Mouse (Mus musculus): Measurements from ENCODE around the gene Trim28. TPM values are rescaled to one million over a fixed set of nuclear protein-coding genes. Genes with fewer than 3 reads are reported as not detected.

Gene Trim28
- polyA plus RNA-seq, 1 experiment from 2014 or later = 57.9 TPM

DNA sequence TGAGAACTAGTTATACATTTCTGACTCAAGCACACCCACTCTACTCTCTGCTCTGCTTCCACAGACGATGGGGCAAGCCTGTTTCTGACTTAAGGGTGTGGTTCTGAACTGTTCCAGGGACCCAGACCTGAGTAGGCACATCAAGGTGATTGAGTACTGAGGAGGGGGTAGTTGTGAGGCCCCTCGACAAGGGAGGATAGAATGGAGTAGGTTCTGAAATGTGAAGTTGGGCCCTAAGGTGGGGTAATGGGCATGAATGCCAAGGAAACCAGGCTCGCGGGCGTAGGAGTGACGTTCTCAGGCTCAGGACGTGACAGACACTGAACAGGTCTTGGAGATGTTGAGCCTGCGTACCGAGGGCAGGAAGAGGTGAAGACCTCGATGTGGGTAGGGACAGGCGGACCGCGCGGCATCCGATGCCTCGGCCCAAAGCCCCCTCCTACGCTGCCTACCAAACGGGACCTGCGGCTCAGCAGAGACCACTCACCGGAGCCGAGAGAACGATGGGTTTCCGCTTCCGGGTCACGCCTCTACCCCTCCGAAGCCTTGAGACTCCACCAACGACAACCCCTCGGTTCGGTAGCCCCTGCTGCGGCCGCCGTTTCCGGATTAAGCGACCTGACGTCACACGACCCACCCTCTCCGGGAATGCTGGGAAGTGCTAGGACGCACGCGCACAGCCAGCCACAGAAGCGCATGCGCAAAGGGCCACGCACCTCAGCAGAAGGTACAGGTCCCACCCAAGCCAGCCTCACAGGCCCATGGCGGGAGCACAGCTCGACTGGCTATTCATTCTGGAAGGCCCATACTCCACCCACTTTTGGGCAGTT lies 35.4 kb downstream of the Trim28 start, which contains the start of gene Chmp2a:
TSS of gene Chmp2a (minus strand) at position 660 of the 830 bp plus-strand sequence.
- H3K36me3 ChIP-seq (ENCODE audit: control insufficient read depth, insufficient read depth) = peaks cover 42% of the 10 kb centered on the region
- WGBS (ENCODE audit: insufficient replicate concordance) = under 1% methylated on average over 45 of the region's 45 CpGs
- peaks cover 35% of the 10 kb centered on the region for H3K4me1 ChIP-seq (ENCODE audit: control insufficient read depth, low read depth, low read length)
- H3K27ac ChIP-seq (ENCODE audit: low read length) = peak within 1 kb of the TSS; percentile 87
- peak; percentile 73 for ATAC-seq (ENCODE audit: low read depth)
- no peaks in the 10 kb centered on the region for H3K27me3 ChIP-seq (ENCODE audit: control insufficient read depth, insufficient read depth, low read depth, low read length)
- peak within 1 kb of the TSS; percentile 83 for H3K4me3 ChIP-seq (ENCODE audit: low read depth, low read length)
- H3K9ac ChIP-seq (ENCODE audit: low read depth, low read length) = peak within 1 kb of the TSS; percentile 86
- H3K9me3 ChIP-seq (replicated peaks; ENCODE audit: control insufficient read depth, low read length) = no peaks in the 10 kb centered on the region
- peak within 1 kb of the TSS; percentile 78 for H3K4me2 ChIP-seq (ENCODE audit: low read depth, low read length)

DNA sequence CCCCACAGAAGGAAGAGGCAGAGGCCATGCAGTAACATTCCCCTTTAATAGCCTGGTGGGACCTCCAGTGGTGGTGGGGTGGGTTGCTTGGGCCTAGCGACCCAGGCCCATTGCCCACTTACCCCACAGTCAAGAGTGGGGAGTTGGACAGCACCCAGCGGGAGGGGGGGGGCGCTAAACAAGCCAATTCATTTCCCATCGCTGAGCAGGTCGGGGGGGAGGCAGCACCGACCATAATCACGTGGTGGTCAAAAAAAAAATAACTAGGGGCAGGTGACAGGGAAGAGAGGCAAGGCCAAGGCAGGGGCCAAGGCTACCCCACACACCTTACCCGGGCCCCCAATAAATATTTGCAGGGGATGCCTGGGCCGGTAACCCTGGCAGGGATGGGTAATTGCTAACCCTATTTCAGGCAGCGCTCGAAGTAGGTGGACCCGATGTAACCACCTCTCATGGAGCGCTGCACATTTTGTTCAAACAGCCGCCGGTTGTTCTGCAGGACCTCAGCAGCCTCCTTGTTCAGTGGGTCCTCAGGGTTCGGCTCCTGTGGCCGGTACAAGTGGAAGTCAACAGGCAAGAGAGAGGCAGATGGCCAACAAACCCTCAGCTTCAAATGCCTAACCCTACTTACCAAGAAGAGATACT lies 36.4 kb downstream of the Trim28 start:
- peaks cover 41% of the 10 kb centered on the region for H3K4me1 ChIP-seq (ENCODE audit: control insufficient read depth, low read depth, low read length)

DNA sequence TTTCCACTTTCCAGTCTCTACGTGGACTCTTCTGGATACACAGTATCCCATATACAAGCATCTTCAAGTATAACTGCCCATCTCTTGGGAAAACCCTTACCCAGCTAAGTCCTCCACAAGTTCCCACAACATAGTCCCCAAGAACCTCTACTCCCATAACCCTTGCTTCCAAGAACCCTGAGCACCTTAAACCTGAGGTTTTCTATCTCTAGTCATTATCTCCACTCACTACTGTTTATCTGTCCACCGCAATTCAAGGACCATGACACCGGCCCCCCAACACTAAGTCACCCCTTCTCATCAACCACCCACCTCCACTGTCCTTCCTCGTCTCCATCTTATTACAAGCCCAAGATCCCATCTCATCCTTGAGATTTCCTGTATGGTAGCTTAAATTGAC lies 37.9 kb downstream of the Trim28 start:
- Histone ChIP-seq H3K4me1 (ENCODE audit: control insufficient read depth, low read depth, low read length) (peaks cover 41% of the 10 kb centered on the region), H3K9me3 (replicated peaks; ENCODE audit: control insufficient read depth, low read length) (no peaks in the 10 kb centered on the region), H3K36me3 (ENCODE audit: control insufficient read depth, insufficient read depth) (peaks cover 20% of the 10 kb centered on the region), H3K27me3 (ENCODE audit: control insufficient read depth, insufficient read depth, low read depth, low read length) (no peaks in the 10 kb centered on the region; the same call in 1 of the 2 replicates), H3K9ac (ENCODE audit: low read depth, low read length) (peak overlapping the region; percentile 97), H3K27ac (ENCODE audit: low read length) (peak overlapping the region; percentile 98), H3K4me2 (ENCODE audit: low read depth, low read length) (peak overlapping the region; percentile 94), H3K4me3 (ENCODE audit: low read depth, low read length) (peak overlapping the region; percentile 89)
- no peak for ATAC-seq (ENCODE audit: low read depth)
- 19% methylated on average over 4 of the region's 4 CpGs for WGBS (ENCODE audit: insufficient replicate concordance)

More for the DNA sequence above, 36.4 kb downstream of the Trim28 start:
- Histone ChIP-seq H3K9ac (ENCODE audit: low read depth, low read length) (peak overlapping the region; percentile 86; the same call in 1 of the 2 replicates), H3K4me3 (ENCODE audit: low read depth, low read length) (peak overlapping the region; percentile 83), H3K9me3 (replicated peaks; ENCODE audit: control insufficient read depth, low read length) (no peaks in the 10 kb centered on the region), H3K4me2 (ENCODE audit: low read depth, low read length) (peak overlapping the region; percentile 78), H3K36me3 (ENCODE audit: control insufficient read depth, insufficient read depth) (peaks cover 32% of the 10 kb centered on the region), H3K27ac (ENCODE audit: low read length) (peak overlapping the region; percentile 87), H3K27me3 (ENCODE audit: control insufficient read depth, insufficient read depth, low read depth, low read length) (no peaks in the 10 kb centered on the region)
- no peak for ATAC-seq (ENCODE audit: low read depth)
- WGBS (ENCODE audit: insufficient replicate concordance) = 80% methylated on average over 17 of the region's 17 CpGs

DNA sequence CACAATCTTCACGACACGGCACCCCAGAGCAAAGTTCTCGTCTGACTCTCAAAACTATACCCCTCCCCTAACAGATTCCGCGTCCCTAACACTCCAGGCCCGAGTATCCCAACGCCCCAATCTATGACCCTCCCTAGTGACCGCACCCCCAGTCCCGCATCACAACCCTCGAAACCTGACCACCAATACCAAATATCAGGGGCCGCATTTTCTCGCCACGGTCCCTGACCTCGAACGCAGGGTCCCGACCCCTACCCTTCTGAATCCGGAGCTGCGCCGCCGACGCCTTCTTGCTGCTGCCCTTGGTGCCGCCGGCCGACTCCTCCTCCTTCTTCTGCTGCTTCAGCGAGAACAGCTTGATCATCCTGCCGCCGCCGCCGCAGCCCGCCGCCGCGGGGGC lies 38.5 kb downstream of the Trim28 start:
- Histone ChIP-seq H3K27ac (ENCODE audit: low read length) (peak overlapping the region; percentile 98), H3K4me2 (ENCODE audit: low read depth, low read length) (peak overlapping the region; percentile 94), H3K9me3 (replicated peaks; ENCODE audit: control insufficient read depth, low read length) (no peaks in the 10 kb centered on the region), H3K9ac (ENCODE audit: low read depth, low read length) (peak overlapping the region; percentile 97), H3K4me3 (ENCODE audit: low read depth, low read length) (peak overlapping the region; percentile 89), H3K27me3 (ENCODE audit: control insufficient read depth, insufficient read depth, low read depth, low read length) (peaks cover 3% of the 10 kb centered on the region), H3K4me1 (ENCODE audit: control insufficient read depth, low read depth, low read length) (peaks cover 41% of the 10 kb centered on the region), H3K36me3 (ENCODE audit: control insufficient read depth, insufficient read depth) (peaks cover 15% of the 10 kb centered on the region)
- ATAC-seq (ENCODE audit: low read depth) = peak; percentile 5
- WGBS (ENCODE audit: insufficient replicate concordance) = 0% methylated on average over 32 of the region's 33 CpGs

DNA sequence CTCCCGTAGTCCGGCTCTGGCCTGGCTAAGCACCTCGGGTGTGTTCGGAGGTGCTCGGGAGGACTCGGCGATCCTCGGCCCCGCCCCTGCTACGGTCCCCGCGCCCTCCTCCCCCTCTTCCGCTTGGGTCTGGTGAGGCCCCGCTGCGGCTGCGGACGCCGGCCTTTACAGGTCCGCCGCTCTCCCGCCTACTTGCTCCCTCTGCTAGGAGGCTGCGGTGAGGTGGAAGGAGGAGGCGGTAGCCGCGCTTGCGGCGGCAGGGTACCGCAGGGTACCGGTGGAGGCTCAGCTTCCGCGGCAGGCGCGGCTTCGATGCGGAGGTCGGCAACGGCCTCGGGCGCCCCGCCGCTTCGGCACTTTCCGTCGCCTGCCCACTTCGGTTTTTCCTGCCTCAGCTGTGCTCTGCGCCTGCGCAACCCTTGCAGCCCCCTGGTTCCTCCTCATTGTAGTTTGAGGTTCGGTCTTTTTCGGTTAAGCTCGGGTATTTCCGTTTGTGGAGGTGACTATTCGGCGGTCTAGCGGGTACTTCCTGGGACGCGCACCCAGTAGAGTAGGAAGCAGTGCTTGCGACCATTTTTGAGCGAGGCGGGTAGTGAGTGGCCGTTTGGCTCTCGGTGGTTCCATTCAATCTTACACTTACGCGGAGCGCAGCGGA lies 39.1 kb downstream of the Trim28 start, which contains the start of gene Ube2m:
TSS of gene Ube2m (minus strand) at position 375 of the 655 bp plus-strand sequence.
- Histone ChIP-seq H3K4me3 (ENCODE audit: low read depth, low read length) (peak within 1 kb of the TSS; percentile 89), H3K27ac (ENCODE audit: low read length) (peak within 1 kb of the TSS; percentile 98), H3K4me1 (ENCODE audit: control insufficient read depth, low read depth, low read length) (peaks cover 41% of the 10 kb centered on the region), H3K27me3 (ENCODE audit: control insufficient read depth, insufficient read depth, low read depth, low read length) (peaks cover 10% of the 10 kb centered on the region), H3K4me2 (ENCODE audit: low read depth, low read length) (peak within 1 kb of the TSS; percentile 94), H3K36me3 (ENCODE audit: control insufficient read depth, insufficient read depth) (peaks cover 8% of the 10 kb centered on the region), H3K9ac (ENCODE audit: low read depth, low read length) (peak within 1 kb of the TSS; percentile 97), H3K9me3 (replicated peaks; ENCODE audit: control insufficient read depth, low read length) (no peaks in the 10 kb centered on the region)
- peak; percentile 90 for ATAC-seq (ENCODE audit: low read depth)
- WGBS (ENCODE audit: insufficient replicate concordance) = under 1% methylated on average over 64 of the region's 65 CpGs

DNA sequence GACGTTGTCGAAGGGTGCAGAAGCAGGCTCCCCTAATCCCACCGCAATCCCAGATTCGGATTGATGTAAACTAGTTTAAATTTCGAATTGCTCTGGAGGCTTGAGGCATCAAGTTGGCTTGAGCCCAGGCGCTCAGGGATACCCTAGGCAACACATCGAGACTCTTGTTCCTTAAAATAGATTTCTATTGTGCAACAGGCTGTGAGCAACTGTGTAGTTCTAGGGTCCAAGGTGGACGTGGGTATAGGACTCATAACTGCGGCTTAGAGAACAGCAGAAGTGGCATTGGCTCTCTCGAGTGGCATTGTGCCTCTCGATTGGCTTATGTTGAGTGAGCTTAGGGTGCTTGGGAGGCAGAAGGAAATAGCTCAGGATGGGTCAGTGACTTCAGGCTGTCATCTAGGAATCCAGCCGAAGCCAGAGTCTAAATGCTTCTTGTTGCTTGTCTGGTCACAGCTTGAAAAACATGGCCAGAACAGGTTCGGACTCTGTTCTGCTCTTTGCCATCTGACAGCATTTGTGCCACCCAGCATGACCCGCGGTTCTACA lies 39.8 kb downstream of the Trim28 start:
- Histone ChIP-seq H3K36me3 (ENCODE audit: control insufficient read depth, insufficient read depth) (peaks cover 8% of the 10 kb centered on the region), H3K4me3 (ENCODE audit: low read depth, low read length) (peak overlapping the region; percentile 89), H3K4me1 (ENCODE audit: control insufficient read depth, low read depth, low read length) (peaks cover 41% of the 10 kb centered on the region), H3K27me3 (ENCODE audit: control insufficient read depth, insufficient read depth, low read depth, low read length) (peaks cover 16% of the 10 kb centered on the region), H3K27ac (ENCODE audit: low read length) (peak overlapping the region; percentile 98), H3K9me3 (replicated peaks; ENCODE audit: control insufficient read depth, low read length) (0 out of 2 replicates have a peak, but pooled peaks cover 2% of the 10 kb centered on the region), H3K4me2 (ENCODE audit: low read depth, low read length) (peak overlapping the region; percentile 94), H3K9ac (ENCODE audit: low read depth, low read length) (peak overlapping the region; percentile 97)
- 13% methylated on average over 15 of the region's 15 CpGs for WGBS (ENCODE audit: insufficient replicate concordance)
- no peak for ATAC-seq (ENCODE audit: low read depth)

DNA sequence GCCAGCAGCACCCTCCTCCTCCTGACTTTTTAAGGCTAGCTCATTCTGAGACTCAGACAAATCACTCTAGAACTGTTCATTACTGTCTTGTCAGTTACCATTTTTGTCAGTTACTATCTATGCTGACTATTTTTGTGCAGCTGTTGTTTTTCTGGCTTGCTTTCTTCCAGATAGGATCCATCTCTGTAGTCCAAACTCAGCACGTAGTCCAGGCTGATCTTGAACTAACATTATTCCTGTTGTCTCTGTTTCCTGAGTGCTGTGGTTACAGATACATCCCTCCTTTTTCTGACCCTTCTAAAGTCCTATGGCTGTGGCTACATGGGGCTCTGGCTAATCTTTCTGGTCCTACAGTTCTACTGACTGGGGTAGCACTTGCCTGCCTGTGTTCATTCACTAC lies 40.3 kb downstream of the Trim28 start:
- H3K36me3 ChIP-seq (ENCODE audit: control insufficient read depth, insufficient read depth) = peaks cover 8% of the 10 kb centered on the region
- H3K4me3 ChIP-seq (ENCODE audit: low read depth, low read length) = peak overlapping the region; percentile 89
- H3K9me3 ChIP-seq (replicated peaks; ENCODE audit: control insufficient read depth, low read length) = 0 out of 2 replicates have a peak, but pooled peaks cover 2% of the 10 kb centered on the region
- H3K27ac ChIP-seq (ENCODE audit: low read length) = peak overlapping the region; percentile 98
- 26% methylated on average over 1 of the region's 1 CpGs for WGBS (ENCODE audit: insufficient replicate concordance)
- H3K27me3 ChIP-seq (ENCODE audit: control insufficient read depth, insufficient read depth, low read depth, low read length) = peaks cover 21% of the 10 kb centered on the region
- peak overlapping the region; percentile 97 for H3K9ac ChIP-seq (ENCODE audit: low read depth, low read length)
- peak overlapping the region; percentile 94 for H3K4me2 ChIP-seq (ENCODE audit: low read depth, low read length)
- H3K4me1 ChIP-seq (ENCODE audit: control insufficient read depth, low read depth, low read length) = peaks cover 43% of the 10 kb centered on the region
- ATAC-seq (ENCODE audit: low read depth) = no peak

DNA sequence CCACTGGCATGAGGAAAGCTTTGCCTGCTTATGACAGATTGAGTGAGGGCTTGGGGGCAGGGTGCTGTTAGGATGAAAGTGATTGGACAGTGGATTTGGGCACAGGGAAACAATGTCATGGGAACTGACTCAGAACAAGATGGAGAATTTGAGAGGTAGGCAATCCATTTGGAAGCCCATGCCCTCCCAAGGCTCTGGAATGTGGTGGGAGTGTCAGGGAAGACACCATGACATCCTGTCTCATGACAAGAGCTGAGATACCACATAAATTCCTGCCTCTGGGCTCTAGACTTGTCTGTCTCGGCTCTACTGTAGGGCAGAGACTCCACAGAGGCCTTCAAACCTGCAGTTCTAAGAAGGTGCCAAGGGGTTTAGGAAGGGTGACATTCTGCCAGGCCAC lies 42.3 kb downstream of the Trim28 start:
- H3K9me3 ChIP-seq (replicated peaks; ENCODE audit: control insufficient read depth, low read length) = 0 out of 2 replicates have a peak, but pooled peaks cover 2% of the 10 kb centered on the region
- no peaks in the 10 kb centered on the region for H3K36me3 ChIP-seq (ENCODE audit: control insufficient read depth, insufficient read depth)
- H3K27me3 ChIP-seq (ENCODE audit: control insufficient read depth, insufficient read depth, low read depth, low read length) = peaks cover 37% of the 10 kb centered on the region
- H3K9ac ChIP-seq (ENCODE audit: low read depth, low read length) = no peak overlapping the region
- no peak for ATAC-seq (ENCODE audit: low read depth)
- WGBS (ENCODE audit: insufficient replicate concordance) = 62% methylated on average over 1 of the region's 1 CpGs
- H3K4me2 ChIP-seq (ENCODE audit: low read depth, low read length) = no peak overlapping the region
- peaks cover 35% of the 10 kb centered on the region for H3K4me1 ChIP-seq (ENCODE audit: control insufficient read depth, low read depth, low read length)
- H3K27ac ChIP-seq (ENCODE audit: low read length) = no peak overlapping the region
- no peak overlapping the region for H3K4me3 ChIP-seq (ENCODE audit: low read depth, low read length)
